Mouse (Mus musculus): ENCODE measurements at regions not wholly inside any gene's neighbourhood (a gene's known extent, or its start where the extent isn't known, plus 50 kb on each side); places are given as distances from the start of the nearest gene placed in this dataset.

- Histone ChIP-seq H3K27ac (no peak overlapping the region), H3K9me3 (no peaks in the 10 kb centered on the region), H3K36me3 (replicated peaks) (no peaks in the 10 kb centered on the region), H3K27me3 (ENCODE audit: poor library complexity, severe bottlenecking) (no peaks in the 10 kb centered on the region), H3K4me3 (no peak overlapping the region), H3K4me1 (no peaks in the 10 kb centered on the region)
- no peak for DNase-seq (ENCODE audit: extremely low spot score, low spot score)
- WGBS: 92% methylated on average over 5 of the region's 5 CpGs
Measured at GRCm38 (mm10) chr3:56393134-56393533, 209.6 kb upstream of the Nbea start.

GRCm38 (mm10) chr3:56380316-56380715 is 196.8 kb upstream of the Nbea start:
- H3K27ac ChIP-seq: no peak overlapping the region
- no peaks in the 10 kb centered on the region for H3K9me3 ChIP-seq
- no peaks in the 10 kb centered on the region for H3K27me3 ChIP-seq (ENCODE audit: poor library complexity, severe bottlenecking)
- no peaks in the 10 kb centered on the region for H3K4me1 ChIP-seq
- DNase-seq (ENCODE audit: extremely low spot score, low spot score): no peak
- no peak overlapping the region for H3K4me3 ChIP-seq
- no peaks in the 10 kb centered on the region for H3K36me3 ChIP-seq (replicated peaks)

- Histone ChIP-seq H3K9me3 (no peaks in the 10 kb centered on the region), H3K27ac (no peak overlapping the region), H3K4me3 (no peak overlapping the region), H3K27me3 (ENCODE audit: poor library complexity, severe bottlenecking) (no peaks in the 10 kb centered on the region), H3K36me3 (replicated peaks) (no peaks in the 10 kb centered on the region), H3K4me1 (no peaks in the 10 kb centered on the region)
- 85% methylated on average over 3 of the region's 3 CpGs for WGBS
- no peak for DNase-seq (ENCODE audit: extremely low spot score, low spot score)
Measured at GRCm38 (mm10) chr3:56379500-56379899, 196.0 kb upstream of the Nbea start.

- Histone ChIP-seq H3K4me3 (no peak overlapping the region), H3K4me1 (0 out of 2 replicates have a peak, but pooled peaks cover under 1% of the 10 kb centered on the region), H3K27ac (no peak overlapping the region), H3K9me3 (no peaks in the 10 kb centered on the region), H3K27me3 (ENCODE audit: poor library complexity, severe bottlenecking) (no peaks in the 10 kb centered on the region), H3K36me3 (replicated peaks) (no peaks in the 10 kb centered on the region)
- DNase-seq (ENCODE audit: extremely low spot score, low spot score): no peak
- WGBS: 93% methylated on average over 2 of the region's 2 CpGs
Measured at GRCm38 (mm10) chr3:56362543-56362942, 179.0 kb upstream of the Nbea start.

- DNase-seq (ENCODE audit: extremely low spot score, low spot score): no peak
- no peaks in the 10 kb centered on the region for H3K27me3 ChIP-seq (ENCODE audit: poor library complexity, severe bottlenecking)
- H3K36me3 ChIP-seq (replicated peaks): no peaks in the 10 kb centered on the region
- peaks cover 12% of the 10 kb centered on the region for H3K4me1 ChIP-seq
- 63% methylated on average over 6 of the region's 6 CpGs for WGBS
- H3K9me3 ChIP-seq: no peaks in the 10 kb centered on the region
- H3K27ac ChIP-seq: peak overlapping the region; percentile 57
- no peak overlapping the region for H3K4me3 ChIP-seq
Measured at GRCm38 (mm10) chr3:56357035-56357701, 173.7 kb upstream of the Nbea start.

- Histone ChIP-seq H3K27ac (peak overlapping the region; percentile 57; the same call in 1 of the 2 replicates), H3K9me3 (no peaks in the 10 kb centered on the region), H3K4me1 (peaks cover 12% of the 10 kb centered on the region), H3K36me3 (replicated peaks) (no peaks in the 10 kb centered on the region), H3K4me3 (no peak overlapping the region), H3K27me3 (ENCODE audit: poor library complexity, severe bottlenecking) (no peaks in the 10 kb centered on the region)
- DNase-seq (ENCODE audit: extremely low spot score, low spot score): no peak
- WGBS: 96% methylated on average over 5 of the region's 5 CpGs
Measured at GRCm38 (mm10) chr3:56356163-56356882, 172.8 kb upstream of the Nbea start.
